Mouse (Mus musculus): ENCODE results near the gene Bcas1. TPM values are rescaled to one million over a fixed set of nuclear protein-coding genes. Genes with fewer than 3 reads are reported as not detected.

Gene Bcas1
- polyA plus RNA-seq, 1 experiment from 2014 or later, result 1.00 TPM

DNA sequence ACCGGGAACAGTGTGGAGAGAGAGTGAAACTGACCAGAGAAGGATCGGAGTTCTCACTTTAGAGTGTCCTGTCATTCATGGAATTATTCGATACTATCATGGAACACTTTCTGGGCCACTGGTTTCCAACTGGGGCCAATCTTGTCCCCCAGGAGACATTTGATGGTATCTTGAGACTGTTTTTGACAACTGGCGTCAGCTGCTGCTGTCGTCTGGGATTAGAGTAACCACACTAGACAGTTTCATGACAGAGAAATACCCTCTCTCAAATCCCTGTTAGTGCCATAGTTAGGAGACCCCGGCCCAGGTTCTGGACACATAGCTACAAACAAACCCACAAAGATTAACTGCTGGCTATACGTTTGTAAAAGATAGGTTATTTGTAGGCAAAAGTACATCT is 124.0 kb downstream of the Bcas1 start:
- Histone ChIP-seq H3K9me3 (no peaks in the 10 kb centered on the region), H3K27ac (no peak overlapping the region), H3K27me3 (peaks cover 4% of the 10 kb centered on the region; the same call in 1 of the 2 replicates), H3K4me2 (no peak overlapping the region), H3K4me3 (replicated peaks) (no peak overlapping the region), H3K36me3 (replicated peaks) (no peaks in the 10 kb centered on the region), H3K4me1 (peaks cover 15% of the 10 kb centered on the region), H3K9ac (no peak overlapping the region)
- no peak for ATAC-seq (ENCODE audit: low FRiP score)
- WGBS, result 93% methylated on average over 7 of the region's 7 CpGs

DNA sequence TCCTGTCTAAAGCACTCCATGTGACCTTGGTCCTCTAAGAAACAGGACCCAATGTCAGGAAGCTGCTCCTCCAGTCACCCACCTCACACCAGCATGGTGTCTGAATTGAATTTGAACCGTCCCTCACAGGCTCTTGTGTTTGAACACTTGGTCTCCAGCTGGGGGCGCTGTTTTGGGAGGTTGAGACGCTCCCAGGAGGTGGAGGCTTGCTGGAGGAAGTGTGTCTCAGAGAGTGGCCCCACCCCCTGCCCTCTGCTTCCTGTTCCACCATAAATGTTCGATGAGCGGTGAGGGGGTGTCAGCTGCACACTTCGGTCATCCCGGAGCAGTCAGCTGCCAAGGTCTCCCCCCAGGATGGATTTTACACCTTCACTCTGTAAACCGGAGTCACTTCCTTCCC is 124.8 kb downstream of the Bcas1 start:
- no peak for ATAC-seq (ENCODE audit: low FRiP score)
- H3K4me2 ChIP-seq, result no peak overlapping the region
- 90% methylated on average over 8 of the region's 8 CpGs for WGBS
- no peak overlapping the region for H3K9ac ChIP-seq
- H3K4me1 ChIP-seq, result peaks cover 10% of the 10 kb centered on the region; the same call in 1 of the 2 replicates
- H3K9me3 ChIP-seq, result no peaks in the 10 kb centered on the region
- H3K36me3 ChIP-seq (replicated peaks), result no peaks in the 10 kb centered on the region
- H3K27ac ChIP-seq, result no peak overlapping the region
- H3K4me3 ChIP-seq (replicated peaks), result no peak overlapping the region
- peaks cover 4% of the 10 kb centered on the region; the same call in 1 of the 2 replicates for H3K27me3 ChIP-seq

Other genes starting within 250 kb of the Bcas1 start
- gene Pfdn4, start 68.6 kb upstream of the Bcas1 start, polyA plus RNA-seq (2016; fragmentation: Nextera tagmentation; extraction: Ambion mirVana), result 139 and 140 TPM in 2 replicates
- 0.06 TPM in 1 of 2 replicates, not detected in the other for gene Cyp24a1, start 69.3 kb upstream of the Bcas1 start, polyA plus RNA-seq (2016; fragmentation: Nextera tagmentation; extraction: Ambion mirVana)
- not detected in 2 replicates for gene 4930470P17Rik, start 174.2 kb upstream of the Bcas1 start, polyA plus RNA-seq (2016; fragmentation: Nextera tagmentation; extraction: Ambion mirVana)

All from forebrain, embryonic 12.5 days (tissue).